Mouse (Mus musculus) ES-E14 (cell line): Measurements from ENCODE around the gene Vcan.

Source experiments
- CHD2 ChIP-seq: IDR thresholded peaks from 2 replicates; pipeline ENCODE4 v1.6.1; 2014; ENCODE audit warnings: mild to moderate bottlenecking, low read depth, low read length, inconsistent platforms
- MAFK ChIP-seq: IDR thresholded peaks from 2 replicates; pipeline ENCODE4 v1.6.1; 2014; ENCODE audit warnings: mild to moderate bottlenecking, low read depth, low read length, inconsistent platforms; ENCODE audit not compliant: insufficient read depth
- ZC3H11A ChIP-seq: IDR thresholded peaks from 2 replicates; pipeline ENCODE4 v1.6.1; 2012; ENCODE audit warnings: low read depth, mild to moderate bottlenecking, inconsistent platforms, low read length, borderline replicate concordance
- ZNF384 ChIP-seq: IDR thresholded peaks from 2 replicates; pipeline ENCODE4 v1.6.1; 2012; ENCODE audit warnings: low read depth, low read length, inconsistent platforms

DNA sequence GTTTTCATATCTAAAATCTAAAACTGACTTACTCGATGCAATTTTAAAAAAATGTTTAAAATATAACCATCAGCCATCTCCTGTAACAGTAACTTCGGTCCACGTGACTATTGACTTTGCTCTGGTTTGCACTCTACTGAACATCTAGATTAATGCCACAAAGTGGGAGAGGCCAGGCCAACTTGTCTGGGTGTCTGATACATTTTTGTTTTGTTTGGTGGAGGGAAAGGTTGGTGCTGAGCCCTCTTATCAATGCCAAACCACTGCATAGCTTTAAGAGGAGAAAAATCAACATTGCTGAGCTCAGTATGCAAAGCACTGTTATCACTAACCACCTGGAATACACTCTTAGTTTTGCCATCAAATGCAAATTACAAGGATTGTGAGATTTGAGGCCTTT is 58.8 kb downstream of the Vcan start:
- TF ChIP-seq CHD2 = no peak
- TF ChIP-seq MAFK = no peak
- TF ChIP-seq ZNF384 = no peak
- TF ChIP-seq ZC3H11A = no peak
